Mouse (Mus musculus) stomach, embryonic 16.5 days (tissue): Measurements from ENCODE around the gene Paxbp1. TPM values are rescaled to one million over a fixed set of nuclear protein-coding genes. Genes with fewer than 3 reads are reported as not detected.
"Not testable (repeated sequence)": the region's sequence is repeated elsewhere in the genome, so short reads cannot be mapped to it uniquely, and the experiment has no call there.

ENCODE experiments used
- ATAC-seq: fragments of 200-750 bp; cut with Nextera tagmentation; 2 replicates; pipeline ENCODE4 v1.8.0; 2017; ENCODE audit warnings: moderate number of reproducible peaks, moderate TSS enrichment; ENCODE audit not compliant: insufficient read depth, low FRiP score
- H3K27ac ChIP-seq: fragments of 300-500 bp; sonication (generic); 2 replicates; pipeline ENCODE4 v1.5.1; 2014; ENCODE audit warnings: low read length
- H3K27me3 ChIP-seq: fragments of 300-500 bp; sonication (generic); 2 replicates; pipeline ENCODE4 v1.6.1; 2014; ENCODE audit warnings: low read length, control low read depth, mixed read lengths; ENCODE audit not compliant: control insufficient read depth, insufficient read depth
- H3K36me3 ChIP-seq: fragments of 300-500 bp; sonication (generic); 2 replicates; pipeline ENCODE4 v1.6.1; 2014; ENCODE audit warnings: low read length; ENCODE audit not compliant: control insufficient read depth, insufficient read depth
- H3K4me1 ChIP-seq: fragments of 300-500 bp; sonication (generic); 2 replicates; pipeline ENCODE4 v1.6.1; 2014; ENCODE audit warnings: low read length, control low read depth, mixed read lengths; ENCODE audit not compliant: control insufficient read depth, insufficient read depth
- H3K4me2 ChIP-seq: fragments of 300-500 bp; sonication (generic); 2 replicates; pipeline ENCODE4 v1.6.1; 2014; ENCODE audit warnings: low read depth, low read length, mixed read lengths
- H3K4me3 ChIP-seq: fragments of 300-500 bp; sonication (generic); replicated peaks from 2 replicates; pipeline ENCODE4 v1.5.1; 2014; ENCODE audit warnings: mild to moderate bottlenecking, low read length
- H3K9ac ChIP-seq: fragments of 300-500 bp; sonication (generic); 2 replicates; pipeline ENCODE4 v1.6.1; 2014; ENCODE audit warnings: low read length
- H3K9me3 ChIP-seq: fragments of 300-500 bp; sonication (generic); replicated peaks from 2 replicates; pipeline ENCODE4 v1.6.1; 2016; ENCODE audit warnings: low read length, control low read depth; ENCODE audit not compliant: control insufficient read depth
- WGBS: fragments of 180-500 bp; shearing (Covaris S2); extraction: QIAGEN DNeasy Blood & Tissue Kit; methylation state at CpG from one replicate; pipeline ENCODE4 v1.1.7; 2014; 5-methylcytosine and 5-hydroxymethylcytosine counted together
- polyA plus RNA-seq: library from polyadenylated mRNA; unstranded; fragments of >200 nt; fragmentation: Nextera tagmentation; extraction: Ambion mirVana; gene quantifications from 2 replicates; pipeline ENCODE4 v1.2.1, GENCODE M21; 2015

Paxbp1 gene
- 43.3 and 46.5 TPM in 2 replicates for polyA plus RNA-seq

DNA sequence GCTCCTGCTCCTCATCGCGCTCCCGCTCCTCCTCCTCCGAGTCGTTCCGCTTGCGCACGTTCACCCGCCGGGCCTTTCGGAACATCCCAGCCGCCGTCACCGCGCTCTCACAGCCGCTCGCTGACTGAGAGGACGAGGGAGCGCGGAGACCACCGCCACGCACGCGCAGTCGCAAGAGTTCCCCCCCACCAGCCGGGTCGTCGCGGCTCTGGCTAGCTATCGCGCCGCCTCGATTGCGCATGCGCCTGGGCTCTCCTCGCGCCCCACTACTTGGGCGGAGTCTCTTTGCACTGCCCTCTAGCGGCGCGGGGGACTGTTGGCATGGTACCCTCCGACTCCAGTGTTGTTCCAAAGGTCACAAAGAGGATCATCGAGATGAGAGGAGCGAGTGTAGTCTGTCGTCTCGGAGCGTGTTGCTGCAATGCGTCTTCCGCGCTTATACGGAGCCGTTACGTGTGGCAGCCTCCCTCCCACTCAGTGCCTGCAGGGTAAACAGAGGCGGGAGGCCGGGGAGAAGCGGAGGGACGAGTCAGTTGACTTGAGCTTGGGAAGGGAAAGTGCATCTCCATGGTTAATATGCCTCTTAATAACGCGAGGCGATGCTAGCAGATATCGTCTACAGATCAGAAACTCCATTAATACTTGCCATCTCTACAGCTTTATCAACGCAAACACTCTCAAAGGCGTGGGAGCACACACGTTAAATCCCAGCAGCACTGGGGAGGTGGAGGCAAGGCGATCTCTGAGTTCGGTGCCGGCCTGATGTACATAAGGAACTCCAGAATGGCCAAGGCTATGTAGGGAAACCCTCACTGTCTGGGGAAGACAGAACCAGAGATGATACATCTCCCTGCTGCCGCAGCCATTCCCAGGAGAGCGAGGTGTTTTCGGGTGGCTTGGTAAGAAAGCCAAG, at the start of gene Paxbp1:
Gene Paxbp1, minus strand, starts transcription at position 274 of the 913 bp plus-strand sequence.
- 1% methylated on average over 67 of the region's 70 CpGs for WGBS
- no peaks in the 10 kb centered on the region for H3K36me3 ChIP-seq
- peak; percentile 98 for ATAC-seq

DNA sequence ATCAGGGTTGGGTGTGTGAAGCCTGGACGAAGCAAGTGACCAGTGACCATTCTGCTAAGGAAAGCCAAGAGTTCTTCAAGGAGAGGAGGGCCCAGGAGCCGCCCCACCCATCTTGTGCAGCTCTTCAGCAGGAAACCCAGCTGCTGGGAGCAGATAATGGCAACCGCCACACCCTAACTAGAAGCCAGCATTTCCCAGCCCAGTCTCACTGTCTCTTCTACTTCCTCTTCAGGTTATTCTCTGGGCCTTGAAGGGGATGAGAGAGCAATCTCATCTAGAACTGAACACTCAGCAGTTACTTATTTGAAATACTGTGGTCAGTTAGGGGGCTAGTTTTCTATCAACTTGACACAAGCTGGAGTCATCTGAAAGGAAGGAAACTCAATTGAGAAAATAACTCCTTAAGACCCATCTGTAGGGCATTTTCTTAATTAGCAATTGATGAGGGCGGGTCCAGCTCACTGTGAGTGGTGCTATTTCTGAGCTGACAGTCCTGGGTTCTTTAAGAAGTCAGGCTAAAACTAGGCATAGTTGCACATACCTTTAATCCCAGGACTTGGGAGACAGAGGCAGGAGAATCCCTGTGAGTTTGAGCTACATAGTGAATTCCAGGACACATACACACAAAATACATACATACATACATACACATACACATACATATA, 42.4 kb upstream of the Paxbp1 start:
- no peak overlapping the region for H3K4me3 ChIP-seq
- no peak overlapping the region for H3K27ac ChIP-seq
- H3K27me3 ChIP-seq = no peaks in the 10 kb centered on the region
- WGBS = 47% methylated on average over 4 of the region's 4 CpGs
- H3K4me1 ChIP-seq = no peaks in the 10 kb centered on the region
- no peak overlapping the region for H3K4me2 ChIP-seq
- no peaks in the 10 kb centered on the region for H3K9me3 ChIP-seq
- no peak for ATAC-seq
- no peaks in the 10 kb centered on the region for H3K36me3 ChIP-seq
- H3K9ac ChIP-seq = no peak overlapping the region

More for the DNA sequence above, at the start of gene Paxbp1:
- Histone ChIP-seq H3K4me2 (peak within 1 kb of the TSS; percentile 83), H3K27me3 (no peaks in the 10 kb centered on the region), H3K9me3 (no peaks in the 10 kb centered on the region), H3K27ac (peak within 1 kb of the TSS; percentile 96), H3K4me3 (peak within 1 kb of the TSS; percentile 89), H3K4me1 (peaks cover 8% of the 10 kb centered on the region), H3K9ac (peak within 1 kb of the TSS; percentile 94)

DNA sequence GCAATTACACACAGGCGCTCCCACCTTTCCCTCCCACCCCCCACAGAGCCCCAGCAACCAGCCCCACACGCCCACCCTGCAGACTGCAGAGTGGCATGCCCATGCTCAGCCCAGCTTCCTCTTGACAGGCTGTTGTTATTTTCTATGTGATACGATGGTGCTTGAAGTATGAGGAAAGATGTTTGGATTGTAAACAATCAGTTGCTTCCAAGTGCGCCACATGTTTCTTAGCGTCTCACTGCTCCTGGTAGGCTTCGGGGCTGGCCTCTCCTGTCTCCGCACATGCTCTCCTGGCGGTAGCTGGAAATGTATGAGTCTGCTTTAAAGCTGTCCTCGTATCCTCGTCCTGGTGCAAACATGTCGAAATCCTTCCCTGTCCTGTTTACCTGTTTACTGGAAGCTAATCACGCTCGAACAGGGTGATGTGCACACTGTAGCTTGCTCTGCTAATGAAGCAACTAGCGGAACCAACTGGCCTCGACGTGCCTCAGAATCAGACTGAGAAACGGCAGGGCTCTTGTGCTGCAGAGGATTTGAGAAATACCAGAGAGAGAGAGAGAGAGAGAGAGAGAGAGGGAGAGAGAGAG, 41.0 kb upstream of the Paxbp1 start:
- no peaks in the 10 kb centered on the region for H3K36me3 ChIP-seq
- no peak for ATAC-seq
- H3K27me3 ChIP-seq = no peaks in the 10 kb centered on the region
- no peak overlapping the region for H3K27ac ChIP-seq
- no peak overlapping the region for H3K9ac ChIP-seq
- WGBS = 53% methylated on average over 17 of the region's 17 CpGs
- H3K4me1 ChIP-seq = no peaks in the 10 kb centered on the region
- H3K9me3 ChIP-seq = no peaks in the 10 kb centered on the region
- no peak overlapping the region for H3K4me2 ChIP-seq
- H3K4me3 ChIP-seq = no peak overlapping the region

DNA sequence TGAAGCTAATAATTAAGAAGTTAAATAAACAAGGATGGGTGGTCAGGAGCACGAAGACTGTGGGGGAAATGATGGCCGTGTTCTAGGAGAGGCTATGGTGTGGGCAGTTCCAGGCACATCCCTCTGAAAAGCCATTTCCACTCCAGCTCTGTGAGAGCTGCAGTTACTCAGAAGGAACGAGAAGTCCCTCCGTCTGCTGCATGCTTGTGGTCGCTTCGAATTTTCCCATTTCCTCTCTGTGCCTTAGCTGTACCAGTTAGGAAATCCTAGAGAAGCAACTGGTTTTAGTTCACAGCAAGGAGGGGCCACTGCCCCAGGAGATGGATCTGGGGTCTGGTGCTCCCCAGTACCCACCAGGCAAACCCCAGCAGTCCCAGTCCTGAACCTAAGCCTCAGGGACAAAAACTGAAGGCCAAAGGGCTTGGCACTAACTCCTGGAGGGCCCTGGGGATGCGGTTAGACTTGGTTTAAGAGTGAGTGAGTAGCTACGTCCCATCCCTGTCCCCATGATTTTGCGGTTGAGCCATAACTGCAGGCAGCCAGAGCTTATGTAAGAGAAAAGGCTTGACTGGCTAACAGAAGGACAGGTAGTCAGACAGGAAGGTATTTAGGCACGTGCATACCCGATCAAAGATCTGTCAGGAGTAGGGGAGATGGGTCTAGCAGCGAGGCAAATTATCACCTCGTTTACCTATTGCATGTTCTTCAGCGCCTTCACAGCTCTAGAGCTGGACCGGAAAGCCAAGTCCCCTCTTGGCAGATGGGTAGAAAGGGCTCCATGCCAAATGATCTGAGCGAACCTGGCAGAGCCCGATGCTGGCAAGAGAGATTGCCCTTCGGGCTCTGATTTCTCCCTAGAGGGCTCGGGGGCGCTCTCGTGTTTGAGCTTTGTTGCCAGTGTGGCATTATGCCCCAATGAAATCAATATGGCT, 40.2 kb upstream of the Paxbp1 start:
- no peaks in the 10 kb centered on the region for H3K36me3 ChIP-seq
- H3K9ac ChIP-seq = no peak overlapping the region
- H3K4me1 ChIP-seq = no peaks in the 10 kb centered on the region
- WGBS = 81% methylated on average over 21 of the region's 21 CpGs
- ATAC-seq = no peak
- no peaks in the 10 kb centered on the region for H3K9me3 ChIP-seq
- H3K27me3 ChIP-seq = no peaks in the 10 kb centered on the region; the same call in 1 of the 2 replicates
- no peak overlapping the region for H3K4me2 ChIP-seq
- H3K27ac ChIP-seq = no peak overlapping the region
- H3K4me3 ChIP-seq = no peak overlapping the region

DNA sequence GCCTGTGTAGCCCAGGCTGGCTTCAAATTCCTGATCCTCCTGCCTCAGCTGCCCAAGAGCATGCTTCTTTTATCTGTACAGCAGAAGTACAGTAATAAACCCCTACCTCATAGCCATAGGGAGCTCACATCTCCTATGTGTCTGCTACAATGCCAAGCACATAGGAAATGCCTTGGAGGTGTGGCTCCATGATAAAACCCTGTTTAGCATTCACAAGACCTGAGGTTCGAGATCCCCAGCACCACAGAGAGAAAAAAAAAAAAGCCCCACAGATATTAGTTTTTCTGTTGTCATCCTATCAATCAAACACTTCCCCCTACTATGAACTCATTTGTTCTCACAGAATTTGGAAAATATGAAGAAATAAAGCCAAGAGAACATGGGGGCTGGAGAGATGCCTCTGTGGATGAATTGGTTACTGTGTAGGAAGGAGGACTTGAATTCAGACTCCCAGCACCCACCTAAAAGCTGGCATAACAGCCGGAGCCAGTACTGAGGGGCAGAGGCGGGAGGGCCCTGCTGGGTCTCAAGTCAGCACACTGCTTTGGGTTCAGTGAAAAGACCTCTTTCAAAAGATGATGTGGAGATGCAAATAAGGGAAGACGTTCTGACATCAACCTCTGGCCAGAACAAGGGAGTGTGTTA, 38.8 kb upstream of the Paxbp1 start:
- H3K27ac ChIP-seq = no peak overlapping the region
- 57% methylated on average over 4 of the region's 4 CpGs for WGBS

DNA sequence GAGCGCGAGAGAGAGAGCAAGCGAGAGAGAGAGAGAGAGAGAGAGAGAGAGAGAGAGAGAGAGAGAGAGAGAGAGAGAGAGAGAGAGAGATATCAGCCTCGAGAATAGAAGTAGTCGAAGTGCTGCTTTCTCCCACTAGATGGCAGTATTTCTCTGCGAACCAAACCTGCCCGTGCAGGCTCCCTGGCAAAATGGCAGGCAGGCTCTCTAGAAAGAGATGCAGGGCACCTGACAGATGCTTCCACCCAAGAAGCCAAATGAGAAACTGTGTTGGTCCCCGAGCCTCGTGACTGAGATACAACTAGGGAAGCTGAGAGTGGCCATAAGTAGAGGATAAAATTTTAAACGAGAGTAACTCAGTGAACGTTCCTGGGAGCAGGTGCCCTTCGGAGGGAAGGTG, 37.2 kb upstream of the Paxbp1 start:
- Histone ChIP-seq H3K27me3 (no peaks in the 10 kb centered on the region; the same call in 1 of the 2 replicates), H3K9me3 (no peaks in the 10 kb centered on the region), H3K4me2 (no peak overlapping the region), H3K4me3 (no peak overlapping the region), H3K4me1 (no peaks in the 10 kb centered on the region), H3K9ac (no peak overlapping the region), H3K36me3 (no peaks in the 10 kb centered on the region), H3K27ac (no peak overlapping the region)
- WGBS = 22% methylated on average over 11 of the region's 12 CpGs
- no peak for ATAC-seq

More for the DNA sequence above, 38.8 kb upstream of the Paxbp1 start:
- Histone ChIP-seq H3K27me3 (no peaks in the 10 kb centered on the region; the same call in 1 of the 2 replicates), H3K4me2 (no peak overlapping the region), H3K9me3 (no peaks in the 10 kb centered on the region), H3K4me1 (no peaks in the 10 kb centered on the region), H3K9ac (no peak overlapping the region), H3K36me3 (no peaks in the 10 kb centered on the region), H3K4me3 (no peak overlapping the region)
- ATAC-seq = no peak

DNA sequence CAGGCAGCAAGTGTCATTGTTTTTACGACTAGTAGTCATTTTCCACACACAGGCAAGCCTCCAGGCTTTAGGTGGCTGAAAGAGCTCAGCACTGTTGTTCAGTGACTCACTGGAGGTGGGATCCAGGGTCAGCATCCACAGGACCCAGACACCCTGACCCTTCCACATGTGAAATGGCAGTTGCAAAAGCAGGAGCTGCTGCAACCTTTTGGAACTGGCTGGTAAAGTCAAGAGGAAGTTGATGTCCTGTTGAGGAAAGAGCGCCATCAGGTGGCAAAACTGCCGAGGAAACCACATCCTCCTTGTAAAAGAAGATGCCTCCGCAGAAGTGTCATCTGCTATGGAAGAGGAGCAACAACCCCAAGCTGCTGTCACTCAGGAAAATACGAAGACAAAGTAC, 31.8 kb upstream of the Paxbp1 start:
- Histone ChIP-seq H3K9me3 (no peaks in the 10 kb centered on the region), H3K4me1 (no peaks in the 10 kb centered on the region), H3K4me2 (no peak overlapping the region), H3K27ac (no peak overlapping the region), H3K36me3 (no peaks in the 10 kb centered on the region), H3K4me3 (no peak overlapping the region), H3K27me3 (no peaks in the 10 kb centered on the region; the same call in 1 of the 2 replicates), H3K9ac (no peak overlapping the region)
- WGBS = 69% methylated on average over 5 of the region's 5 CpGs
- ATAC-seq = no peak

DNA sequence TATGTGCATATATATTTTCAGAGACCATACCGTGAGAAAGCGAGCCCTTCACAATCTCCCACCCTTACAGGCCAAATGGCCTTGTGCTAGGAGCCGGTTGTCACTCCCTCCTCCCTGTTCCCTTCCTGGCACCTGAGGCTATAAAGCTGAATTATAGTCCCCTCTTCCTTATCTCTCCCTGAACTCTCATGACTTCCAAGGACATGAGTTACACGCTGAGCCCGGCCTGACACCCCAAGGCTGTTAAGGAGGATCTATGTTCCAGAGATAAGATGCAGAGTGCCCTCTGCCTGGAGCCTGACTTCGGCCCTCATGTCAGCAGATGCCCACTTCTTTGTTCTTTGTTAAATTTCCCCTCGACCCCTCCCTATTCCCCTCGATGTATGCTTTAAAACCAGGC, 31.1 kb upstream of the Paxbp1 start:
- not testable (repeated sequence) for H3K27me3 ChIP-seq, H3K4me2 ChIP-seq, ATAC-seq, H3K36me3 ChIP-seq, H3K9ac ChIP-seq, H3K9me3 ChIP-seq, H3K4me1 ChIP-seq, H3K4me3 ChIP-seq, H3K27ac ChIP-seq
- WGBS = 82% methylated on average over 8 of the region's 8 CpGs
